Mouse (Mus musculus): ENCODE results near the gene Asb4. TPM values are rescaled to one million over a fixed set of nuclear protein-coding genes. Genes with fewer than 3 reads are reported as not detected.
"Not testable (repeated sequence)": the region's sequence is repeated elsewhere in the genome, so short reads cannot be mapped to it uniquely, and the experiment has no call there.

Gene Asb4
- polyA plus RNA-seq (2014; fragmentation: Nextera tagmentation; extraction: Ambion mirVana), result 12.4 and 15.8 TPM in 2 replicates

DNA sequence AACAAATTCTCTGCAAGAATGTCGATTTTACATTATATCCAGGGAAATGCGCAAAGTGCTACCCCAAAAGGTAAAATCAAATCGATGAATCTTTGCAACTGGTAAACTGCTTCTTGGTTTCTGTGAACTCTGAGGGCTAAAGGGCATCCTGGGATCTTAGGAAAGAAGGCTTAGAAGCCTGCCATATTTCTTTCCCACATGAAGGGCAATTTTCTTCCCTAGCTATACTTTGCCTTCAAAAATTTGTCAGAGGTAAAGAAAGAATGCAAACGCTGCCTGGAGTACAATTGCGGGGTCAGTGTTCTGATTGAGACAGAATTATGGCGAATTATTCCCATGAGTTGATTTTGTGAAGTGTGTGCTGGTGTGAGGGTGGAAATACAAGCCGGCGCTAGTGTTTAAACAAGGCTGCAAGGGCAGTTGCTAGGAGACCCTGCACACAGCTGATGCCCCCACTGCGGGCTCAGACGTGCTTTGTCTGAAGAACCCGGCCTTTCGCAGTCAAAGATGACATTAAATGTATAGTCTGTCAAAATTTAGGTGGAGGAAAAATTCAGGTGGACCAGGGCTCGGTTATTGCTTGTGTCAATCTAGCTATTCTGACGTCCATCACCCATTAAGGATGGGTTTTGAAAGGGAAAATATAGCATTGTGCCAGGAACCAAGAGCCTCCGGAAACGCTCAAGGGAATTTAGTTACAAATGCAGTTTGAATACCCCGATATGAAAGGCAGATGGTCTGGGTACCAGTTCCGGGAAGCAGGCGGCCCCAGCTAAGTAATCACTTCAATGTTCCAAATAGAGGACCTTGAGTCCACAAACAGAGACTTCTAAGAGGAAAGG is at the start of gene Asb4:
Asb4 (plus strand) TSS at position 51 of the 842 bp plus-strand sequence.
- H3K4me2 ChIP-seq (replicated peaks; ENCODE audit: low read depth, low read length), result peak within 1 kb of the TSS; percentile 54
- peak within 1 kb of the TSS; percentile 12; the same call in 1 of the 2 replicates for H3K27ac ChIP-seq (ENCODE audit: low read length)
- no peaks in the 10 kb centered on the region for H3K36me3 ChIP-seq (ENCODE audit: control insufficient read depth, insufficient read depth, low read length)
- no peaks in the 10 kb centered on the region for H3K27me3 ChIP-seq (ENCODE audit: control insufficient read depth, insufficient read depth, low read length)
- WGBS, result 9% methylated on average over 19 of the region's 19 CpGs
- no peaks in the 10 kb centered on the region for H3K9me3 ChIP-seq (ENCODE audit: control insufficient read depth, low read depth, low read length)
- peaks cover 23% of the 10 kb centered on the region for H3K4me1 ChIP-seq (ENCODE audit: control insufficient read depth, insufficient read depth, low read length)
- peak within 1 kb of the TSS; percentile 24 for H3K4me3 ChIP-seq (ENCODE audit: low read depth, low read length)
- no peak for ATAC-seq (ENCODE audit: insufficient number of reproducible peaks, insufficient read depth, low FRiP score, low read depth)
- H3K9ac ChIP-seq (replicated peaks; ENCODE audit: low read depth, low read length), result no peak within 1 kb of the TSS

DNA sequence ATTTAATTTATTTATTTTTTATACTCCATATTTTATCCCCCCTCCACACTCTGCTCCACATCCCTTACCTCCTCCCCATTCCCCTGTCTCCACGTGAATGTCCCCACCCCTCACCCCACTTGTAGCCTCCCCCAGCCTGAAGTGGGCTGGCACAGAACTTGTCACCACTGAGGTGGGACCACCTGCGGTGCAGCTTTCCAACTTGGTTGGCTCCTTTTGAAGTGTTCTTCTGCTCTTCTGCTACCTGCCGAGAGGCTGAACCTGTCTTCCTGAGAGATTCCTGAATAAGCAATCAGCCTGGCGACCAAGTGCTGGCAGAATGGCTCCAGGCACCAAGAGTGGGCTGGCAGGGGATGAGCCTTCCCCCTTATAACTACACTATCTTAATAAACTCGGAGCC is 49.2 kb upstream of the Asb4 start:
- Histone ChIP-seq H3K36me3 (ENCODE audit: control insufficient read depth, insufficient read depth, low read length) (no peaks in the 10 kb centered on the region), H3K9ac (replicated peaks; ENCODE audit: low read depth, low read length) (no peak overlapping the region), H3K27ac (ENCODE audit: low read length) (no peak overlapping the region), H3K4me2 (replicated peaks; ENCODE audit: low read depth, low read length) (no peak overlapping the region), H3K4me1 (ENCODE audit: control insufficient read depth, insufficient read depth, low read length) (no peaks in the 10 kb centered on the region), H3K9me3 (ENCODE audit: control insufficient read depth, low read depth, low read length) (no peaks in the 10 kb centered on the region), H3K27me3 (ENCODE audit: control insufficient read depth, insufficient read depth, low read length) (no peaks in the 10 kb centered on the region), H3K4me3 (ENCODE audit: low read depth, low read length) (no peak overlapping the region)
- 65% methylated on average over 5 of the region's 5 CpGs for WGBS
- ATAC-seq (ENCODE audit: insufficient number of reproducible peaks, insufficient read depth, low FRiP score, low read depth), result no peak

DNA sequence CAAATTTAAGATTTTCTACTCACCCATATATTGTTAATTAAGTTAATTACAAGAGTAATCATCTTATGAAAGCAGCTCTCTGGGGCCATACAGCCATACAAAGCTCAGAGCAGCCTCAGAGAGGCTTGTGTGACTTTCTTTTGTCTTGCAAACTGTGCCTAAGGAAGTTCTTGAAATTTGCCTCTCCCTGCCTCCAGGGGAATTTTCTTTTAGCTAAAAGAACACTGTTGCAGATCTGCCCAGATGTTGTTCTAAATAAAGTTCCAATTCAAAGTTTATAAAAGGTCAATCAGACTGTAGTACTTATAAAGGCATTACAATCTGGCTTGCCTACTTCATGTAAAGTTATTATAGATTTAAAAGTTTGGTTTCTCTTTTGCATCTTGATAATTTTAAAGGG is 47.2 kb upstream of the Asb4 start:
- H3K9ac ChIP-seq (replicated peaks; ENCODE audit: low read depth, low read length); H3K4me3 ChIP-seq (ENCODE audit: low read depth, low read length); H3K36me3 ChIP-seq (ENCODE audit: control insufficient read depth, insufficient read depth, low read length); H3K9me3 ChIP-seq (ENCODE audit: control insufficient read depth, low read depth, low read length); H3K4me1 ChIP-seq (ENCODE audit: control insufficient read depth, insufficient read depth, low read length); ATAC-seq (ENCODE audit: insufficient number of reproducible peaks, insufficient read depth, low FRiP score, low read depth); H3K27me3 ChIP-seq (ENCODE audit: control insufficient read depth, insufficient read depth, low read length); H3K27ac ChIP-seq (ENCODE audit: low read length); H3K4me2 ChIP-seq (replicated peaks; ENCODE audit: low read depth, low read length): not testable (repeated sequence)

DNA sequence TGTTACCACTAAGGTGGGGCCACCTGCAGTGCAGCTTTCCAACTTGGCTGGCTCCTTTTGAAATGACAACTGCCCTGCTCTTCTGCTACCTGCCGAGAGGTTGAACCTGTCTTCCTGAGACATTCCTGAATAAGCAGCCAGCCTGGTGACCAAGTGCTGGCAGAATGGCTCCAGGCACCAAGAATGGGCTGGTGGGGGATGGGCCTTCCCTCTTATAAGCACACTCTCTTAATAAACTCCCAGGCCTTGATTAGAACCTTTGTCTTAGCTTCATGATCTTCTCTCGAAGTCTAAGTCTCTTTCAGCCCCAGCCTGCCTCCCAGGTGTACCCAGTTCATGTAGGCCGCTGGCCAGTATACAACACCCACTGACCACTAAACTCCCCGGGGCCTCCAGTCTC is 44.4 kb upstream of the Asb4 start:
- H3K4me2 ChIP-seq (replicated peaks; ENCODE audit: low read depth, low read length); H3K36me3 ChIP-seq (ENCODE audit: control insufficient read depth, insufficient read depth, low read length); H3K9ac ChIP-seq (replicated peaks; ENCODE audit: low read depth, low read length); H3K9me3 ChIP-seq (ENCODE audit: control insufficient read depth, low read depth, low read length); ATAC-seq (ENCODE audit: insufficient number of reproducible peaks, insufficient read depth, low FRiP score, low read depth); H3K4me1 ChIP-seq (ENCODE audit: control insufficient read depth, insufficient read depth, low read length); H3K27me3 ChIP-seq (ENCODE audit: control insufficient read depth, insufficient read depth, low read length); H3K27ac ChIP-seq (ENCODE audit: low read length); H3K4me3 ChIP-seq (ENCODE audit: low read depth, low read length): not testable (repeated sequence)
- WGBS, result 89% methylated on average over 4 of the region's 4 CpGs

DNA sequence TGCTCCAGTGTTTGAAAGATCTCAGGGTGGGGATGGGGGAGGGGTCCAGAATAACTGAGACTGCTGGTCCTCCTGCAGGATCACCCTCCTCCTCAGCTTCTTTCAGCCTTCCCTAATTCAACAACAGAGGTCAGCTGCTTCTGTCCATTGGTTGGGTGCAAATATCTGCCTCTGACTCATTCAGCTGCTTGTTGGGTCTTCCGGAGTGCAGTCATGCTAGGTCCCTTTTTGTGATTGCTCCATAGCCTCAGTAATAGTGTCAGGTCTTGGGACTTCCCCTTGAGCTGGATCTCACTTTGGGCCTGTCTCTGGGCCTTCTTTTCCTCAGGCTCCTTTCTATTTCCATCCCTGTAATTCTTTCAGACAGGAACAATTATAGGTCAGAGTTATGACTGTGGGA is 43.9 kb upstream of the Asb4 start:
- not testable (repeated sequence) for H3K36me3 ChIP-seq (ENCODE audit: control insufficient read depth, insufficient read depth, low read length); H3K4me3 ChIP-seq (ENCODE audit: low read depth, low read length); H3K9me3 ChIP-seq (ENCODE audit: control insufficient read depth, low read depth, low read length); H3K4me1 ChIP-seq (ENCODE audit: control insufficient read depth, insufficient read depth, low read length); H3K9ac ChIP-seq (replicated peaks; ENCODE audit: low read depth, low read length); H3K27me3 ChIP-seq (ENCODE audit: control insufficient read depth, insufficient read depth, low read length); H3K4me2 ChIP-seq (replicated peaks; ENCODE audit: low read depth, low read length); H3K27ac ChIP-seq (ENCODE audit: low read length); ATAC-seq (ENCODE audit: insufficient number of reproducible peaks, insufficient read depth, low FRiP score, low read depth)
- WGBS, result 96% methylated on average over 1 of the region's 1 CpGs

DNA sequence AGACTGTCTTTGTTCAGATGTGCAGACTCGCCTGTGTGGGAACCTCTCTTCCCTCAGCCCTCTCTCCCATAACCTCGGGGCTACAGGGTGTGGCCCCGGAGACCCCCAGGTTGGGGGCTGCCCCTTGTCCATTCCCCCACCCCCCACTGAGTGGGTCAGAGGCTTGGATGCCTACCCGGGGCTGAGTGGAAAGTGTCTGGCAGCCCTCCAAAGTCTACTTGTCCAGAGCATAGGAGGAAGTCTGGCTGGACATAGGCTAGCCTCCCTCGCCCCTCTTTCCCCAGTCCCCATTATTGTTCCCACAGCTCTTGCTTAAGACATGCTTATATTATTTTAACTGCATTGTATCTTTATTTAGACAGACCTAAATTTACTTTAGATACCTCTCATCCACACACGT is 38.9 kb upstream of the Asb4 start:
- no peaks in the 10 kb centered on the region for H3K36me3 ChIP-seq (ENCODE audit: control insufficient read depth, insufficient read depth, low read length)
- no peaks in the 10 kb centered on the region for H3K4me1 ChIP-seq (ENCODE audit: control insufficient read depth, insufficient read depth, low read length)
- no peaks in the 10 kb centered on the region for H3K9me3 ChIP-seq (ENCODE audit: control insufficient read depth, low read depth, low read length)
- no peak for ATAC-seq (ENCODE audit: insufficient number of reproducible peaks, insufficient read depth, low FRiP score, low read depth)
- no peaks in the 10 kb centered on the region for H3K27me3 ChIP-seq (ENCODE audit: control insufficient read depth, insufficient read depth, low read length)
- H3K4me2 ChIP-seq (replicated peaks; ENCODE audit: low read depth, low read length), result no peak overlapping the region
- 71% methylated on average over 6 of the region's 6 CpGs for WGBS
- no peak overlapping the region for H3K27ac ChIP-seq (ENCODE audit: low read length)
- H3K9ac ChIP-seq (replicated peaks; ENCODE audit: low read depth, low read length), result no peak overlapping the region
- H3K4me3 ChIP-seq (ENCODE audit: low read depth, low read length), result no peak overlapping the region

DNA sequence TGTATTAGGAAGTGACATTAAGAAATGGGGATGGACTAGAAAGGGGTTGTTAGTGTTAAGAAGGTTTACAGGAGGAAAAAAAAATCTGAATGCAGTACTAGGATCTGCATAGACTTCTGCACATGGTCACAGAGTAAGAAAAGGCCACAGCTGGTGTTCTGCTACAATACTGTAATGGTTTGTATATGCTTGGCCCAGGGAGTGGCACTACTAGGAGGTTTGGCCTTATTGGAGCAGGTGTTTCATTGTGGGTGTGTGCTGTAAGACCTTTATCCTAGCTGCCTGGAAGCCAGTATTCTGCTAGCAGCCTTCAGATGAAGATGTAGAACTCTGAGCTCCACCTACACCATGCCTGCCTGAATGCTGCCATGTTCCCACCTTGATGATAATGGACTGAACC is 25.3 kb upstream of the Asb4 start:
- H3K27ac ChIP-seq (ENCODE audit: low read length), result no peak overlapping the region
- H3K4me1 ChIP-seq (ENCODE audit: control insufficient read depth, insufficient read depth, low read length), result no peaks in the 10 kb centered on the region
- no peak overlapping the region for H3K9ac ChIP-seq (replicated peaks; ENCODE audit: low read depth, low read length)
- H3K36me3 ChIP-seq (ENCODE audit: control insufficient read depth, insufficient read depth, low read length), result no peaks in the 10 kb centered on the region
- no peak overlapping the region for H3K4me3 ChIP-seq (ENCODE audit: low read depth, low read length)
- H3K9me3 ChIP-seq (ENCODE audit: control insufficient read depth, low read depth, low read length), result no peaks in the 10 kb centered on the region
- no peak overlapping the region for H3K4me2 ChIP-seq (replicated peaks; ENCODE audit: low read depth, low read length)
- ATAC-seq (ENCODE audit: insufficient number of reproducible peaks, insufficient read depth, low FRiP score, low read depth), result no peak
- no peaks in the 10 kb centered on the region for H3K27me3 ChIP-seq (ENCODE audit: control insufficient read depth, insufficient read depth, low read length)

DNA sequence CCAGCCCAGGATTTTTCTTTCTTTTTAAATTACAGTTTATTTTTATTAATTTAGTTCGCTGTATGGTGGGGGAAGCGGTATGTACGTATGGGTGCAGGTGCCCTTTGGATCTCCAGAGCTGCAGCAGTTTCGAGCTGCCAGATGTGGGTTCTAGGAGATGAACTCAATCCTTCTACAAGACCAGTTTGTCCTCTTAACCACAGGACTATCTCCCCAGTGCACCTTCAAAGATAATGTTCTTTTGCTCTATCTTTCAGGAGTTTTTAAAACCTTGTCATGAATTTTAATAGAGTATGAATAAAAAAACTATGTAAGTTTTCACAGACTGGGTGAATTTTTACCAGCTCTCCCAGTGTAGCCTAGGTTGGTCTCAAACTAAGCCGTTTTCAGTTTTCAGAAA is 22.8 kb upstream of the Asb4 start:
- Histone ChIP-seq H3K4me1 (ENCODE audit: control insufficient read depth, insufficient read depth, low read length) (no peaks in the 10 kb centered on the region), H3K9ac (replicated peaks; ENCODE audit: low read depth, low read length) (no peak overlapping the region), H3K4me2 (replicated peaks; ENCODE audit: low read depth, low read length) (no peak overlapping the region), H3K4me3 (ENCODE audit: low read depth, low read length) (no peak overlapping the region), H3K27me3 (ENCODE audit: control insufficient read depth, insufficient read depth, low read length) (no peaks in the 10 kb centered on the region), H3K36me3 (ENCODE audit: control insufficient read depth, insufficient read depth, low read length) (no peaks in the 10 kb centered on the region), H3K9me3 (ENCODE audit: control insufficient read depth, low read depth, low read length) (no peaks in the 10 kb centered on the region), H3K27ac (ENCODE audit: low read length) (no peak overlapping the region)
- 89% methylated on average over 5 of the region's 5 CpGs for WGBS
- ATAC-seq (ENCODE audit: insufficient number of reproducible peaks, insufficient read depth, low FRiP score, low read depth), result no peak

DNA sequence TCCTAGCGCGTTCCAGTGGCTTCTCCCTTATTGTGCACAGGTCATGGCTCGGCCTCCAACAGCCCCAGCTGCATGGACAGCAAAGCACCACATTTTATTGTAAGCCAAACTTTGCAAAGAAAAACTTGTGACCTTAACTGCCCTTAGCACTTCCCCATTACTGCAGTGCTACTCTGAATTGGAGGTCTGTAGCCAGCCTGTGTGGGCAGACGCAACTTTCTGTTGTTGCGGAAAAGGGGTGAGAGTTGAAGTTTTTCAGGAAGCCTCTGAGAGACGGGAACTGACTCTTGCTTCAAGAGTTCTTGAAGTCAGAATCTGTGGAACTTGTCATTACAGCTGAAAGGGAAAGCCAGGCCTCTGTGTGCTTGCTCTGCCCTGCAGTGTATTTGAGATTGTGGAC is 21.2 kb upstream of the Asb4 start:
- Histone ChIP-seq H3K36me3 (ENCODE audit: control insufficient read depth, insufficient read depth, low read length) (no peaks in the 10 kb centered on the region), H3K9ac (replicated peaks; ENCODE audit: low read depth, low read length) (no peak overlapping the region), H3K4me3 (ENCODE audit: low read depth, low read length) (no peak overlapping the region), H3K4me2 (replicated peaks; ENCODE audit: low read depth, low read length) (no peak overlapping the region), H3K9me3 (ENCODE audit: control insufficient read depth, low read depth, low read length) (no peaks in the 10 kb centered on the region), H3K4me1 (ENCODE audit: control insufficient read depth, insufficient read depth, low read length) (no peaks in the 10 kb centered on the region), H3K27ac (ENCODE audit: low read length) (no peak overlapping the region), H3K27me3 (ENCODE audit: control insufficient read depth, insufficient read depth, low read length) (no peaks in the 10 kb centered on the region)
- ATAC-seq (ENCODE audit: insufficient number of reproducible peaks, insufficient read depth, low FRiP score, low read depth), result no peak
- 72% methylated on average over 6 of the region's 6 CpGs for WGBS
